Mouse (Mus musculus): ENCODE measurements around the gene Gys1. TPM values are rescaled to one million over a fixed set of nuclear protein-coding genes. Genes with fewer than 3 reads are reported as not detected.

The Gys1 gene
- total RNA-seq, 1 experiment from 2014 or later: 3.6 TPM

- no peak for ATAC-seq (replicated peaks; ENCODE audit: insufficient number of reproducible peaks, low FRiP score, low TSS enrichment, poor library complexity, severe bottlenecking)
Measured at GRCm38 (mm10) chr7:45492225-45492844, 57.7 kb downstream of the Gys1 start.

GRCm38 (mm10) chr7:45492951-45493350 lies 58.3 kb downstream of the Gys1 start:
- ATAC-seq (replicated peaks; ENCODE audit: insufficient number of reproducible peaks, low FRiP score, low TSS enrichment, poor library complexity, severe bottlenecking): no peak

GRCm38 (mm10) chr7:45494548-45494947 lies 59.9 kb downstream of the Gys1 start:
- no peak for ATAC-seq (replicated peaks; ENCODE audit: insufficient number of reproducible peaks, low FRiP score, low TSS enrichment, poor library complexity, severe bottlenecking)

GRCm38 (mm10) chr7:45498427-45498826 lies 63.8 kb downstream of the Gys1 start:
- ATAC-seq (replicated peaks; ENCODE audit: insufficient number of reproducible peaks, low FRiP score, low TSS enrichment, poor library complexity, severe bottlenecking): no peak

Other genes with a start within 250 kb of the Gys1 start
- 0.75 TPM in 1 of 3 replicates, not detected in the others for gene Ccdc155, start 230.0 kb upstream of the Gys1 start, total RNA-seq (2017)
- gene Dkkl1, start 222.7 kb upstream of the Gys1 start, total RNA-seq (2017): 4.7 to 8.7 TPM (median 6.1 TPM) in 3 replicates
- gene Tead2, start 219.1 kb upstream of the Gys1 start, total RNA-seq (2017): 0.48 to 2.5 TPM (median 0.64 TPM) in 3 replicates
- gene Cd37, start 195.7 kb upstream of the Gys1 start, total RNA-seq (2017): 112 to 185 TPM (median 125 TPM) in 3 replicates
- 0.64 TPM in 1 of 3 replicates, not detected in the others for gene Slc6a16, start 193.8 kb upstream of the Gys1 start, total RNA-seq (2017)
- not detected in 3 replicates for gene Slc6a21, start 157.3 kb upstream of the Gys1 start, total RNA-seq (2017)
- gene Trpm4, start 101.1 kb upstream of the Gys1 start, total RNA-seq (2017): 9.7 to 15.3 TPM (median 10.4 TPM) in 3 replicates
- gene Hrc, start 99.6 kb upstream of the Gys1 start, total RNA-seq (2017): not detected in 3 replicates
- gene Ppfia3, start 67.8 kb upstream of the Gys1 start, total RNA-seq (2017): 0.19 TPM in 1 of 3 replicates, not detected in the others
- not detected in 3 replicates for gene Lin7b, start 64.3 kb upstream of the Gys1 start, total RNA-seq (2017)
- gene Snrnp70, start 39.1 kb upstream of the Gys1 start, total RNA-seq (2017): 293 to 444 TPM (median 324 TPM) in 3 replicates
- gene Kcna7, start 29.2 kb upstream of the Gys1 start, total RNA-seq (2017): not detected in 3 replicates
- not detected in 3 replicates for gene Ntf5, start 21.1 kb upstream of the Gys1 start, total RNA-seq (2017)
- not detected in 3 replicates for gene Lhb, start 14.0 kb upstream of the Gys1 start, total RNA-seq (2017)
- 18.0 to 33.4 TPM (median 23.3 TPM) in 3 replicates for gene Ruvbl2, start 3.3 kb downstream of the Gys1 start, total RNA-seq (2017)
- 1,006 to 1,190 TPM (median 1,165 TPM) in 3 replicates for gene Ftl1, start 25.0 kb downstream of the Gys1 start, total RNA-seq (2017)
- 36.4 to 55.8 TPM (median 38.5 TPM) in 3 replicates for gene Bax, start 32.1 kb downstream of the Gys1 start, total RNA-seq (2017)
- gene Tulp2, start 47.0 kb downstream of the Gys1 start, total RNA-seq (2017): 3.2 TPM in 1 of 3 replicates, not detected in the others
- gene Gm45808, start 52.0 kb downstream of the Gys1 start, total RNA-seq (2017): not detected in 3 replicates
- 7.0 to 8.3 TPM (median 7.5 TPM) in 3 replicates for gene Dhdh, start 54.0 kb downstream of the Gys1 start, total RNA-seq (2017)
- gene Nucb1, start 75.6 kb downstream of the Gys1 start, total RNA-seq (2017): 128 to 251 TPM (median 142 TPM) in 3 replicates
- gene Ppp1r15a, start 91.4 kb downstream of the Gys1 start, total RNA-seq (2017): 204 to 390 TPM (median 221 TPM) in 3 replicates
- 0.10 TPM in 1 of 3 replicates, not detected in the others for gene Plekha4, start 91.5 kb downstream of the Gys1 start, total RNA-seq (2017)
- gene Hsd17b14, start 120.0 kb downstream of the Gys1 start, total RNA-seq (2017): not detected in 3 replicates
- gene Bcat2, start 135.3 kb downstream of the Gys1 start, total RNA-seq (2017): 5.1 to 21.4 TPM (median 11.9 TPM) in 3 replicates
- gene Fgf21, start 180.6 kb downstream of the Gys1 start, total RNA-seq (2017): not detected in 3 replicates
- gene Fut1, start 182.4 kb downstream of the Gys1 start, total RNA-seq (2017): not detected in 3 replicates
- gene Izumo1, start 187.0 kb downstream of the Gys1 start, total RNA-seq (2017): not detected in 3 replicates
- 0.11 to 0.48 TPM in 2 of 3 replicates, not detected in the other for gene Rasip1, start 192.6 kb downstream of the Gys1 start, total RNA-seq (2017)
- gene Mamstr, start 205.1 kb downstream of the Gys1 start, total RNA-seq (2017): 0.19 TPM in 1 of 3 replicates, not detected in the others
- gene Fut2, start 231.6 kb downstream of the Gys1 start, total RNA-seq (2017): 1.4 TPM in 1 of 3 replicates, not detected in the others
- not detected in 3 replicates for gene Ntn5, start 249.2 kb downstream of the Gys1 start, total RNA-seq (2017)